ENCODE assay signal across 35 mouse cellular contexts in genomic region chr6:128250596-128250995, GRCm38 (mm10).
"Had no signal": no experiment of that assay in that cellular context is flagged by ENCODE, and none has a peak within 500 bp of the region (broad histone marks: within the 10 kb centered on the region; RNA-seq: fewer than 3 reads in every experiment).

No protein-coding gene starts in this region.

- H3K27ac ChIP-seq: heart, embryonic 10.5 days; heart, embryonic 13.5 days; heart, embryonic 15.5 days; hindbrain, embryonic 10.5 days; hindbrain, embryonic 12.5 days; hindbrain, embryonic 13.5 days; hindbrain, embryonic 14.5 days; hindbrain, embryonic 15.5 days; hindbrain, postnatal 0 days; intestine, embryonic 15.5 days; kidney, embryonic 15.5 days; kidney, postnatal 0 days; layer of hippocampus, adult 2 months; left cerebral cortex, adult 2 months had no signal

- H3K4me1 ChIP-seq: heart, embryonic 15.5 days; hindbrain, embryonic 12.5 days; hindbrain, embryonic 13.5 days; hindbrain, embryonic 15.5 days; kidney, embryonic 15.5 days had no signal

- H3K27me3 ChIP-seq: heart, embryonic 12.5 days; heart, embryonic 13.5 days; heart, embryonic 15.5 days; hindbrain, embryonic 12.5 days; hindbrain, embryonic 13.5 days; hindbrain, embryonic 15.5 days; intestine, embryonic 15.5 days; kidney, embryonic 15.5 days had no signal

- H3K4me2 ChIP-seq: heart, embryonic 11.5 days; heart, embryonic 12.5 days; heart, embryonic 13.5 days; heart, embryonic 15.5 days; hindbrain, embryonic 12.5 days; hindbrain, embryonic 13.5 days; hindbrain, embryonic 14.5 days; hindbrain, embryonic 15.5 days; intestine, embryonic 15.5 days; kidney, embryonic 15.5 days had no signal

- H3K36me3 ChIP-seq: heart, embryonic 15.5 days; hindbrain, embryonic 10.5 days; hindbrain, embryonic 12.5 days; hindbrain, embryonic 13.5 days; hindbrain, embryonic 15.5 days; intestine, embryonic 15.5 days; kidney, embryonic 15.5 days had no signal

- ATAC-seq: hindbrain, embryonic 16.5 days; hindbrain, postnatal 0 days; intestine, embryonic 15.5 days; intestine, embryonic 16.5 days; intestine, postnatal 0 days had no signal

- H3K9me3 ChIP-seq: heart, embryonic 10.5 days; heart, embryonic 12.5 days; heart, embryonic 13.5 days; heart, embryonic 15.5 days; hindbrain, embryonic 10.5 days; hindbrain, embryonic 12.5 days; hindbrain, embryonic 13.5 days; hindbrain, embryonic 15.5 days; intestine, embryonic 15.5 days; kidney, embryonic 15.5 days had no signal

- DNase-seq: heart, postnatal 10 days; heart, postnatal 14 days; heart, postnatal 36 days; heart, postnatal 4 days; kidney, adult 11 months; kidney, adult 18-20 months; kidney, adult 2 months; kidney, adult 8-10 months; kidney, adult 9 months; kidney, postnatal 10 days; kidney, postnatal 14 days; kidney, postnatal 25 days; kidney, postnatal 36 days; kidney, postnatal 4 days; layer of hippocampus, adult 9-11 months; layer of hippocampus, postnatal 36 days had no signal

- H3K9ac ChIP-seq: heart, embryonic 12.5 days; heart, embryonic 13.5 days; heart, embryonic 15.5 days; hindbrain, embryonic 12.5 days; hindbrain, embryonic 13.5 days; hindbrain, embryonic 14.5 days; hindbrain, embryonic 15.5 days; intestine, embryonic 15.5 days; kidney, embryonic 15.5 days had no signal

- H3K4me3 ChIP-seq: heart, embryonic 10.5 days; heart, embryonic 12.5 days; heart, embryonic 13.5 days; heart, embryonic 15.5 days; hindbrain, embryonic 10.5 days; hindbrain, embryonic 12.5 days; hindbrain, embryonic 13.5 days; hindbrain, embryonic 15.5 days; intestine, embryonic 15.5 days; kidney, embryonic 15.5 days; layer of hippocampus, adult 2 months; left cerebral cortex, adult 2 months had no signal
